Mouse (Mus musculus) 416B (cell line): Measurements from ENCODE around the gene Gm9958.

Source experiments
- DNase-seq: peaks from one replicate; pipeline ENCODE4 v3.0.0; 2011; ENCODE audit warnings: low read depth

The Gm9958 gene

DNA sequence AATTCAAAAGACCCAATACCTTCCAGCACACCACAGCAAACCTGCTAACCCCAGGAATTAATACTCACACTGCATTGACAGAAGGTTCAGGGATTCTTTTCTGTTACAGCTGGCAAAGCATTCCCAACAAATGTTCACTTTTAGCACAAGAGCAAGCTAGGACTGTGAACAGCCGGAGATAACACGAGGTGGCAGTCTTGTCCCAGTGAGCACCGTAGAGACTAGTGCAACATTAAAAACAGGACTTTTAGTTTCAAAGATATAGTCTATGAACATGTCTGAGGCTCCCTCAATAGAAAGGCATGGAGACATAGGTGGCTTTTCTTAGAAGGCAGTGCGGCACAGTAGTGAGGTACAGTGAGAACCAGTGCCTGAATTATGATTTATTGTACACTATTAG lies 38.2 kb downstream of the Gm9958 start:
- DNase-seq = peak; percentile 50

- DNase-seq = no peak
These were observed 47.3 kb downstream of the Gm9958 start for GRCm38 (mm10) chr5:90414142-90414924.

DNA sequence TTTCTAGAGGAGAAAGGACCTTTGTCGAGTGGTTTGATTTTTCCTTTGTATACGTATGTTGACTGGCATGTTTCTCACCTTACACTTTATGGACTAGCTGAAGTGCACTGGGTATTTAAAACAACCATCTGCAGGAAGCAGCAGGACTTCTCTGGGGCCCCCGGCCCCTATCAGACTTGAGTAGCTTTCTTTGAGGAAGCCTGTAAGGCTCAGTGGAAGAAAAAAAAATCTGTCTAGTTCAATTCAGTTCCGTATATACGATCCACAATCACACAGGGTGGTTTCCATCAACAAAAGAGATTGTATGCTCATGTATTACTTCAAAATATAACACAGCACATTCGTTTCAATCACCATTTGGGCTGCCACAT lies 47.9 kb downstream of the Gm9958 start:
- DNase-seq = no peak
